Mouse (Mus musculus): Measurements from ENCODE around the gene Pah. TPM values are rescaled to one million over a fixed set of nuclear protein-coding genes. Genes with fewer than 3 reads are reported as not detected.

Gene Pah
- polyA plus RNA-seq, 1 experiment from 2014 or later, result 0.17 TPM

GRCm38 (mm10) chr10:87500926-87501658 lies 20.5 kb upstream of the Pah start:
- no peak overlapping the region for H3K4me3 ChIP-seq (ENCODE audit: low read depth, low read length)
- no peak overlapping the region for H3K4me2 ChIP-seq (replicated peaks; ENCODE audit: low read depth)
- no peak overlapping the region for H3K9ac ChIP-seq (ENCODE audit: low read length)
- H3K27ac ChIP-seq (replicated peaks), result no peak overlapping the region
- WGBS, result 17% methylated on average over 20 of the region's 20 CpGs
- H3K36me3 ChIP-seq (ENCODE audit: control insufficient read depth, insufficient read depth, low read length), result no peaks in the 10 kb centered on the region
- ATAC-seq (ENCODE audit: low FRiP score, low TSS enrichment) (no peak), DNase-seq (ENCODE audit: low spot score) (no peak)
- TF ChIP-seq CTCF (IDR thresholded peaks at IDR 0.05; ENCODE audit: low read depth) (no peak), EP300 (optimal IDR thresholded peaks at IDR 0.05) (no peak)
- peaks cover 15% of the 10 kb centered on the region for H3K27me3 ChIP-seq (ENCODE audit: control insufficient read depth, insufficient read depth, low read length)
- no peaks in the 10 kb centered on the region for H3K4me1 ChIP-seq (replicated peaks; ENCODE audit: control insufficient read depth, insufficient read depth)
- no peaks in the 10 kb centered on the region for H3K9me3 ChIP-seq (ENCODE audit: control insufficient read depth, low read length)

DNA sequence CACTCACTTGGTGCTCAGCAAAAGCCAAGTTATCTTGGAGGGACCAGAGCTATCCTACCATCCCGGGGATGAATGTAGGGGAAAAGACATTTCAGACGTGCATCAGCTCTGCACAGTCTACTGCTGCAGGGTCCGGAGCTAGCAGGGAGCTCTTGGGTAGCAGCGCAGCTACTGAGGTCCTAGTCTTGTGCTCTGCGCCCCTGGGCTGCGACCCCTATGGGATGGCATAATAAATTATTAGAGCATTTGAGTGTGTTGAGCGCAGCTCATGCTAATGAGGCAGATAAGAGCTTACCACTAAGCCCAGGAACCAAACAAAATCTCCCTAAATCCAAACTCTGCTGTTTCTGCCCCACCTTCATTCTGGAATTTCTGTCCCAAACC lies 19.9 kb upstream of the Pah start:
- H3K27me3 ChIP-seq (ENCODE audit: control insufficient read depth, insufficient read depth, low read length), result peaks cover 15% of the 10 kb centered on the region
- TF ChIP-seq EP300 (optimal IDR thresholded peaks at IDR 0.05) (no peak), CTCF (IDR thresholded peaks at IDR 0.05; ENCODE audit: low read depth) (no peak)
- DNase-seq (ENCODE audit: low spot score), result no peak

GRCm38 (mm10) chr10:87502283-87502682 lies 19.3 kb upstream of the Pah start:
- WGBS, result 22% methylated on average over 5 of the region's 5 CpGs
- H3K4me2 ChIP-seq (replicated peaks; ENCODE audit: low read depth), result no peak overlapping the region
- TF ChIP-seq EP300 (optimal IDR thresholded peaks at IDR 0.05) (no peak), CTCF (IDR thresholded peaks at IDR 0.05; ENCODE audit: low read depth) (peak; percentile 61)
- no peak overlapping the region for H3K27ac ChIP-seq (replicated peaks)
- H3K27me3 ChIP-seq (ENCODE audit: control insufficient read depth, insufficient read depth, low read length), result peaks cover 15% of the 10 kb centered on the region
- DNase-seq (ENCODE audit: low spot score) (no peak), ATAC-seq (ENCODE audit: low FRiP score, low TSS enrichment) (no peak)
- H3K36me3 ChIP-seq (ENCODE audit: control insufficient read depth, insufficient read depth, low read length), result no peaks in the 10 kb centered on the region
- no peaks in the 10 kb centered on the region for H3K4me1 ChIP-seq (replicated peaks; ENCODE audit: control insufficient read depth, insufficient read depth)
- H3K9me3 ChIP-seq (ENCODE audit: control insufficient read depth, low read length), result no peaks in the 10 kb centered on the region
- no peak overlapping the region for H3K9ac ChIP-seq (ENCODE audit: low read length)
- no peak overlapping the region for H3K4me3 ChIP-seq (ENCODE audit: low read depth, low read length)

More for the DNA sequence above, 19.9 kb upstream of the Pah start:
- Histone ChIP-seq H3K9ac (ENCODE audit: low read length) (no peak overlapping the region), H3K4me2 (replicated peaks; ENCODE audit: low read depth) (no peak overlapping the region), H3K4me1 (replicated peaks; ENCODE audit: control insufficient read depth, insufficient read depth) (no peaks in the 10 kb centered on the region), H3K27ac (replicated peaks) (no peak overlapping the region), H3K4me3 (ENCODE audit: low read depth, low read length) (no peak overlapping the region), H3K9me3 (ENCODE audit: control insufficient read depth, low read length) (no peaks in the 10 kb centered on the region), H3K36me3 (ENCODE audit: control insufficient read depth, insufficient read depth, low read length) (no peaks in the 10 kb centered on the region)
- no peak for ATAC-seq (ENCODE audit: low FRiP score, low TSS enrichment)
- 16% methylated on average over 7 of the region's 7 CpGs for WGBS

DNA sequence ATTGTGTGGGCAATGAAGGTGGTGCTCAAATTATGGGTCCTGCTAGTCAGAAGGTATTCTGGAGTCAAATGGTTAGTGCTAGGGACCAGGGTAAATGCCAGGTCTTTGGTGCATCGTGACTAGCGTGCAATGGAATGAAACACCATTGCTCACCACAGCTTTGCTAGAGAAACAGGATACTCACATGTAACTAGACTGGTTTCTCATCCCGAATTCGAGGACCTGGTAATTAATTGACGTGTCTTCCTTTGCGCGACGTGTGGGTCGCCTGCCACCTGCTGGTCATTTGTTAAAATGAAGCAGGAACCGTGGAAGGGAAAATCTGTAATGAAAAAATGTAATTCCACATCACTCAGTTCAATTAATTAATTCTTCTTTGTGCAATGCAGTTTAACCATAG lies 17.6 kb upstream of the Pah start:
- ATAC-seq (ENCODE audit: low FRiP score, low TSS enrichment) (peak; percentile 26; the same call in 1 of the 2 replicates), DNase-seq (ENCODE audit: low spot score) (peak; percentile 53)
- H3K4me1 ChIP-seq (replicated peaks; ENCODE audit: control insufficient read depth, insufficient read depth), result no peaks in the 10 kb centered on the region
- H3K4me2 ChIP-seq (replicated peaks; ENCODE audit: low read depth), result no peak overlapping the region
- H3K9ac ChIP-seq (ENCODE audit: low read length), result no peak overlapping the region
- no peaks in the 10 kb centered on the region for H3K36me3 ChIP-seq (ENCODE audit: control insufficient read depth, insufficient read depth, low read length)
- WGBS, result 2% methylated on average over 10 of the region's 10 CpGs
- H3K27ac ChIP-seq (replicated peaks), result no peak overlapping the region
- peaks cover 11% of the 10 kb centered on the region for H3K27me3 ChIP-seq (ENCODE audit: control insufficient read depth, insufficient read depth, low read length)
- no peak overlapping the region for H3K4me3 ChIP-seq (ENCODE audit: low read depth, low read length)
- H3K9me3 ChIP-seq (ENCODE audit: control insufficient read depth, low read length), result no peaks in the 10 kb centered on the region
- TF ChIP-seq CTCF (IDR thresholded peaks at IDR 0.05; ENCODE audit: low read depth) (peak; percentile 93), EP300 (optimal IDR thresholded peaks at IDR 0.05) (no peak)

- no peak overlapping the region for H3K27ac ChIP-seq (replicated peaks)
- DNase-seq (ENCODE audit: low spot score), result no peak
- H3K4me1 ChIP-seq (replicated peaks; ENCODE audit: control insufficient read depth, insufficient read depth), result no peaks in the 10 kb centered on the region
- no peaks in the 10 kb centered on the region for H3K9me3 ChIP-seq (ENCODE audit: control insufficient read depth, low read length)
- 82% methylated on average over 4 of the region's 4 CpGs for WGBS
- no peaks in the 10 kb centered on the region for H3K36me3 ChIP-seq (ENCODE audit: control insufficient read depth, insufficient read depth, low read length)
- no peak overlapping the region for H3K4me2 ChIP-seq (replicated peaks; ENCODE audit: low read depth)
- ATAC-seq (ENCODE audit: low FRiP score, low TSS enrichment), result no peak
- no peak for TF ChIP-seq CTCF (IDR thresholded peaks at IDR 0.05; ENCODE audit: low read depth)
- H3K9ac ChIP-seq (ENCODE audit: low read length), result no peak overlapping the region
- no peak overlapping the region for H3K4me3 ChIP-seq (ENCODE audit: low read depth, low read length)
- H3K27me3 ChIP-seq (ENCODE audit: control insufficient read depth, insufficient read depth, low read length), result no peaks in the 10 kb centered on the region; the same call in 1 of the 2 replicates
Measured at GRCm38 (mm10) chr10:87508581-87508980, 13.0 kb upstream of the Pah start.

DNA sequence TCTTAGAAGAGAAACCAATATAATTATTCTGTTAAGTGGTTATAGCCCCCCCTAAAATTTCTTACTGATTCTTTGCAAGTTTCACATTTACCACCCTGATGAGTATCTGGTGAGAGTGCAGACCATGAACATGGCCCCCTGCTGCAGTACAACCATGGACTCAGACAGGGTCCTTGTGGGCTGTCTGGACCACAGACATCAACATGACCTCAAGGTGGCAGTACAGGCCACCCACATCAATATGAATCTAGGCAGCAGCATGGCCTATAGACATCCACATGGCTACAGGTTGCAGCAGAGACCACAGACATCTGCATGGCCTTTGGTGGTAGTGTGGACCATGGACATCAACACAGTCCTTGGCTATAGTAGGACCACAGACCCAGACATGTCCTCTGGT lies 8.5 kb upstream of the Pah start:
- ATAC-seq (ENCODE audit: low FRiP score, low TSS enrichment) (0 out of 2 replicates have a peak, but pooled peaks have one; percentile 40), DNase-seq (ENCODE audit: low spot score) (no peak)
- H3K27me3 ChIP-seq (ENCODE audit: control insufficient read depth, insufficient read depth, low read length), result no peaks in the 10 kb centered on the region; the same call in 1 of the 2 replicates
- H3K4me2 ChIP-seq (replicated peaks; ENCODE audit: low read depth), result no peak overlapping the region
- H3K4me3 ChIP-seq (ENCODE audit: low read depth, low read length), result no peak overlapping the region
- TF ChIP-seq CTCF (IDR thresholded peaks at IDR 0.05; ENCODE audit: low read depth) (peak; percentile 44), EP300 (optimal IDR thresholded peaks at IDR 0.05) (no peak)
- no peaks in the 10 kb centered on the region for H3K4me1 ChIP-seq (replicated peaks; ENCODE audit: control insufficient read depth, insufficient read depth)
- no peak overlapping the region for H3K9ac ChIP-seq (ENCODE audit: low read length)
- no peak overlapping the region for H3K27ac ChIP-seq (replicated peaks)
- H3K36me3 ChIP-seq (ENCODE audit: control insufficient read depth, insufficient read depth, low read length), result no peaks in the 10 kb centered on the region
- no peaks in the 10 kb centered on the region for H3K9me3 ChIP-seq (ENCODE audit: control insufficient read depth, low read length)
